Mouse (Mus musculus): ENCODE measurements around the gene Ap2b1. TPM values are rescaled to one million over a fixed set of nuclear protein-coding genes. Genes with fewer than 3 reads are reported as not detected.
"Not testable (repeated sequence)": the region's sequence is repeated elsewhere in the genome, so short reads cannot be mapped to it uniquely, and the experiment has no call there.

Ap2b1 gene
- 51.7 and 80.9 TPM in 2 replicates for total RNA-seq (2017)

GRCm38 (mm10) chr11:83298225-83299195 lies at the start of gene Ap2b1:
Gene Ap2b1, plus strand, starts transcription at chr11:83299024.
- peak; percentile 82 for ATAC-seq (replicated peaks; ENCODE audit: low read depth, poor library complexity, severe bottlenecking)

GRCm38 (mm10) chr11:83257211-83257610 lies 41.6 kb upstream of the Ap2b1 start:
- not testable (repeated sequence) for ATAC-seq (replicated peaks; ENCODE audit: low read depth, poor library complexity, severe bottlenecking)

DNA sequence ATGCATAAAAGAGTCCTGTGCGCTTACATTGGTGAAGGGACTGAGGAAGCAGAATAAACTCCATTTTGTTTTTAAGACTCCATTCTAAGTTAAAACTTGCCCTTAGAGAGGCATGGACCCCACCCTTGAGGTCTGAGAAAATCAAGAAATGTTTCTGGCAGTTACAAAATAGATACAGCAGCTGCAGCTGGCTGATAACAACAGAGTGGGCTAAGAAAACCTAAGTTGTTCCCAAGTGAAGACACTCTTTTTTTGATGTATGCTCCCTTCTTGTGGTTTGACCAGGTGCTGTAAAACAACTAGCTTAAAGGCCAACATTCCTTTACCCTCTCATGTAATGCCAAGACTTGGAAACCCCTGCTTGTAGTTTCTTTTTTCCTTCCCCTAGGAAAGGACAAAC lies 36.2 kb upstream of the Ap2b1 start:
- ATAC-seq (replicated peaks; ENCODE audit: low read depth, poor library complexity, severe bottlenecking) = 0 out of 2 replicates have a peak, but pooled peaks have one; percentile 22

DNA sequence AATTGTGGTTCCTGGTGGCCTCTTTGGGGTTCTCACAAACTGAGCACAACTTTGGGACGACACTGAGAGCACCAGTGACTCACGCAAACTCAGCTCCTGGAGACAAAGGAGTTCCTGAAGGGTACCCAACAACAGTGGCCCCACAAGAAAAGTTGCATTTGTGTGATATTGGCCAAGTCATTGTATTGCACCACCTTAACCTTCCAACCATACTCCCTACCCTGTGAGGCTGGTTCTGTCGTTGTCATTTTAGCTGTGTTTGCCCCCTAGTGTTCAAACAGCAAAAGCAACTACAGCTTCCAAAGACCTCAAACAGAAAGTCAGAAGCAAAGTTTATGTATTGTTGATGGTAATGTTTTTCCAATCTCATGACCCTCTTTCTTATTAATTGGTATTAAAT lies 35.7 kb upstream of the Ap2b1 start:
- ATAC-seq (replicated peaks; ENCODE audit: low read depth, poor library complexity, severe bottlenecking) = peak; percentile 83

GRCm38 (mm10) chr11:83270842-83271150 lies 28.0 kb upstream of the Ap2b1 start:
- ATAC-seq (replicated peaks; ENCODE audit: low read depth, poor library complexity, severe bottlenecking) = peak; percentile 12; the same call in 1 of the 2 replicates

DNA sequence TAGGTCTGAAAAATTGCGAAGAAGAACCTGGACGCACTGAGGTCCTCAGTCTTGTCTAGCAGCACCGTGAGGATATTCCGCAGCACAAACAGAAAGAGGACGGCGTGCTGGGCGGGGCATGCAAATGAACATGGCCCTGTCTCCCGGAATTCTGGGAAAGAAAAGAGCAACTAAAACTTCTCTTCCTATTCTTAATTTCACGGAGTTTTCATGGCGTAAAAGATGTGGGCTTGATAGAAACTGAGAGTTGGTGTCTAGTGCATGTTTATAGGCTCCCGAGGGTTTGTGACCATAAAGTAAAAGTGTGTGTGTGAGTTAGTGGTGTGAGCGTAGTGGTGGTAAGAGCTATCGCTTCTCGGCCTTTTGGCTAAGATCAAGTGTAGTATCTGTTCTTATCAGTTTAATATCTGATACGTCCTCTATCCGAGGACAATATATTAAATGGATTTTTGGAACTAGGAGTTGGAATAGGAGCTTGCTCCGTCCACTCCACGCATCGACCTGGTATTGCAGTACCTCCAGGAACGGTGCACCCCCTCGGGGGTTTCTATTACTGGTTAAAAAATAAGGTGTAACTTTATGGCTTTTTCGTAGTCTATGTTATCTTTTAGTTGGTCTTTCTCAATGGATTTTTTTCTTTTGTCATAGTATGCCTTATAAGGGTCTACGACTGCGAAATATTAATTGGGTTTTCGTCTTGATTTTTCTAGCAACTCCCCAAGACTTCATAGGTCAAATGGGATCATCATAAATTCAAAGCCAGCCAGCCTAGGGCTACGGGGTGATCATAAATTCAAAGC lies 27.5 kb upstream of the Ap2b1 start:
- ATAC-seq (replicated peaks; ENCODE audit: low read depth, poor library complexity, severe bottlenecking) = peak; percentile 73

GRCm38 (mm10) chr11:83271951-83272843 lies 26.6 kb upstream of the Ap2b1 start:
- peak; percentile 45 for ATAC-seq (replicated peaks; ENCODE audit: low read depth, poor library complexity, severe bottlenecking)

DNA sequence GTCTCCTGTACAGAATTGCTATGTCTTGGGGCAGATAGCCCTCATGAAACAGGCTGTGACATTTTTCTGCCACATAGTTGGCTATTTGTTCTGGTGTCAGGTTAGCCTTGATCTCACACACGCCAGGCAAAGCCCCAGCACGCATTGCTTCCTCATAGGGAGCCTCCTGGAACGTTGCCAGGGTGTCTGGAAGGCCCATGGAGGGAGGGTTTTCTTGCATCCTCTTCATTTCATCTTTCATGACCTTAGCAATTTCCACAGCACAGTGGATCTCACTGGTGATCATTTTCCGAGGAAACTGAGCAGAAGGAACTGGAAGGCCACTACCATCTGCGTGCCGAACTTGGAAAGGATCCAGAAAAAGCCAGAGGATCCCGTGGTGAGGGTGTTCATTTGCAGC lies 22.6 kb upstream of the Ap2b1 start:
- ATAC-seq (replicated peaks; ENCODE audit: low read depth, poor library complexity, severe bottlenecking) = no peak

DNA sequence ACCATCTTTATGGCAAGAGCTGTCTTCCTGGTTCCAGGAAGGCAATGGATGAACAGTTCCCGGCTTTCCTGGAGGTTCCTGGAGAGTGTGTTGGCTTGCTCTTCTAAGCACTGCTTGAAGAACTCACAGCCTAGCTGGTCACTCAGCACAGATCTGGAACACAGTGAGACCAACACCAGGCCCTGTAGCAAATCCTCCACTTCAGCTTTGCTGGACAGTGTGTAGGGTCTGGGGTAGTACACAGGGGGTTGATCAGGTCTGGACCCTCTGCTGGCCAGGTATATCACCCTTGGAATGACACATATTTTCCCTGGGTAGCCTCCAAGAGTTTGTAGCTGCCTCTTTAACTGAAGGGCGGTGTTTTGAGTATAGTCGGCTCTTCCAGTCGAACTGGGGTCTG lies 19.8 kb upstream of the Ap2b1 start:
- no peak for ATAC-seq (replicated peaks; ENCODE audit: low read depth, poor library complexity, severe bottlenecking)

DNA sequence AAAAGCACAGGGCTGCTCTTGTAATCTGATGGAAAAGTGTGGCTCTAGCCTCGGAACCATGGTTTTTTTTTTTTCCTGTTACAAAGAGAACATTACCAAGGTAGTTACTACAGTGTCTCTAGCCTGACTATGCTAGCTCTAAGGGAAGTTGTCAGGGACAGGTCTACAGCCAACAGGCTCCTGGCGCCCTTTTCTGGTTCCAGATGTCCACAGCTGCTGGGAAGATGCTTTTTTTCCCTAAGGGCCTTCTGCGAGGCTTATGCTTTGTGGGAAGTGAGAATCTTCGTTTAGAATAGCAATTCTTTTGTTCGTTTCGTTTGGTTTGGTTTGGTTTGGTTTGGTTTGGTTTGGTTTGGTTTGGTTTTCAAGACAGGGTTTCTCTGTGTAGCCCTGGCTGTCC lies 19.1 kb upstream of the Ap2b1 start:
- no peak for ATAC-seq (replicated peaks; ENCODE audit: low read depth, poor library complexity, severe bottlenecking)

DNA sequence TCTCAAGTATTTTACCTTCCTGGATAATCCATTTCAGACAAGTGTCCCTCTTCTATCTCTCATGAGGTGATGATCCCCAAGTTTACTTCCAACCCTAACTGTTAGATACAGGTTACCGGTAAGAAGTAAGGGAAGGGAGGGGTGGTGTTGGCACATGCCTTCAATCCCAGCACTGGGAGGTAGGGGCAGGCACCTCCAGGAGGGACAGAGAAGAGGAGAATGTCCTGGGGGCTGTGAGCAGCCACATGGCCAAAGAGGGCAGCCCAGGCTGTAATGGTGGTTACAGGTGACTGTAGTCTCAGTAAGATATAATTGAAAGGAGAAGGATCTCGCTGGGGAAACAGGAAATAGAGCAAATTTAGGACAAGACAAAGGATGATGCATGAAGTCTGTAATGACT lies 16.7 kb upstream of the Ap2b1 start:
- no peak for ATAC-seq (replicated peaks; ENCODE audit: low read depth, poor library complexity, severe bottlenecking)

DNA sequence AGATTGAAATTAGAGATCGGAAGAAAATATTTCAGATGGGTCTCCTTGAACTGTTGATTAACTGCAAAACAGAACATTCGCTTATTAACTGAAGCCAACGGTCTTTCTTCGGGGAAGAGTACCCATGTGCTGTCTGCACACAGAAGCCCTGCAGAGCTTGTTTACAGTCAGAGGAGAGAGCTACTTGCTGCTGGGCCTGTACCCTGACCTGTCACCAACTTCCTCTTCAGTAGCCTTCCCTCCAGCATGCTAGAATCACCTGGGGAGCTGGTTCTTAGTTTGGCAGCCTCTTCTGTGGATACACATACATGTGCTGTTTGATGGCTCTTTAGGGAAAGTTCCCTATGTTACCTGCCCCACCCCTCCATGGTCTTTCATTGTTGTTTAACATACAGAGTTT lies 13.2 kb upstream of the Ap2b1 start:
- ATAC-seq (replicated peaks; ENCODE audit: low read depth, poor library complexity, severe bottlenecking) = no peak

GRCm38 (mm10) chr11:83286566-83286965 lies 12.3 kb upstream of the Ap2b1 start, which contains the start of gene Slfn14:
Gene Slfn14, minus strand, starts transcription at chr11:83286726.
- ATAC-seq (replicated peaks; ENCODE audit: low read depth, poor library complexity, severe bottlenecking) = peak; percentile 71

GRCm38 (mm10) chr11:83289036-83289435 lies 9.8 kb upstream of the Ap2b1 start:
- no peak for ATAC-seq (replicated peaks; ENCODE audit: low read depth, poor library complexity, severe bottlenecking)

DNA sequence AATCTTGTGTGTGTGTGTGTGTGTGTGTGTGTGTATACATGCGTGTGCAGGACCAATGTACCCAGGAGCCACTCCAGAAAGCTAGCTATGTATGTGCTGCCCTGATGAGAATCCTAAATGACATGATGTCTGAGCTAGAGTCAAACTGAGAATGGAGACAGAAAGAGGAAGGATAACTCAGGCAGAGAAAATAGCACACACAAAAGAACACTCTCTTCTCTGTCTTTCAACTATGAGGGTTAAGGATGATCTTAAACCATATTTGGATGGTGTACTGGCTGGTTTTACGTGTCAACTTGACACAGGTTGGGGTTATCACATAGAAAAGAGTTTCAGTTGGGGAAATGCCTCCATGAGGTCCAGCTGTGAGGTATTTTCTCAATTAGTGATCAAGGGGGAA lies 9.2 kb upstream of the Ap2b1 start:
- no peak for ATAC-seq (replicated peaks; ENCODE audit: low read depth, poor library complexity, severe bottlenecking)

DNA sequence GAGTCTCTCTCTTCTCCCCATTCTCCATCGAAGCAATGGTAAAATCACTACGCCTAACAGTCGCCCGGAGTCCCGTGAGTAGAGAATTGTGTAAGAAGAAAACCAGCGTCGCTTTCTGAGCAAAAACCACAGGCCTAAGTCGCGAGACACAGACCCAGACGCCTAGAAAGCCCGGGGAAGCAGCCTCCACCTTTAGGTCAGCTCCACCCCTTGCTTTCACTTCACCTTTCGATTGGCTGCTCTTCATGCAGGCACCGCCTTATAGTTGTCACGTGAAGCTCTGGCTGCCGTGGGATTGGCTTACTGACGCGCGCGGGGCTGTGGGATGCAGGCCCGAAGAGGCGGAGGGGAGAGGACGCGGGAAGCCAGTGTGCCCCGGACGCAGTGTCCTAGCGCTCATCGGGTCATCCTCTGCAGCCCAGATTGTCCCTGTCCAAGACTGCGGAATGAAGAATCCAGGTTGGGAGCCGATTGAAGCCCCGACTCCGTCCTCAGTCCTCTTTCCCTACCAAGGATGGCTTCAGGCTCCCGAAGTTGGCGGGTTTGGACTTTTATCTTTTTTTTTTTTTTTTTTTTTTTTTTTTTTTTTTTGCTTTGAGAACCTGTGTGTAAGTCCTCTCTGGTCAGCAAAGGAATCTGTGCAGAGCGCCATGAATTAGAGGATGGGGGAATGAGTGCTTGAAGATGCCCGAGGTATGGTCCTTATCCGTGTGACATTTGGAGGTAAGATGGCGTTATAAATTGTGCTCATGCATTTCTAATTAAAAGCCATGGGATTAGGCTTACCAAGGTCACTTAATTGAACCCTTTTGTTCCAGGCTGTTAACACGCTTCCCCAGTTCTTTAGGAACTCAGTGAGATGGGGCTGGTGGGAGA lies 7.2 kb upstream of the Ap2b1 start:
- peak; percentile 99 for ATAC-seq (replicated peaks; ENCODE audit: low read depth, poor library complexity, severe bottlenecking)

DNA sequence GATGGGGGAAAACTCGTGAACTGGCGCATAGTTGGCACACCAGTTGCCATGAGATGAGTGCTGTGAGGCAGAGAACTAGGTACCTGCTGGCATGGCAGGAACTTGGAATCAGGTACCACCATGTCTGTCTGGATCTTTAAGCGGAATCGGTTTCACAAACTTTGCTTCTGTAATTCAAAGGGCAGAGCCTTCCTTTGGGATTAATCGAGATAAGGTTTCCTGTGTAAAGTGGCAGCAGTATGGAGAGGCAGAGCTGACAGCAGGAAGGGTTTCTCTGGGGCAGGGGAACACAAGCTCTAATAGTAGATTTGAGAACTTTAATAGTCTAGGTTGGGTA lies 6.6 kb upstream of the Ap2b1 start:
- no peak for ATAC-seq (replicated peaks; ENCODE audit: low read depth, poor library complexity, severe bottlenecking)

DNA sequence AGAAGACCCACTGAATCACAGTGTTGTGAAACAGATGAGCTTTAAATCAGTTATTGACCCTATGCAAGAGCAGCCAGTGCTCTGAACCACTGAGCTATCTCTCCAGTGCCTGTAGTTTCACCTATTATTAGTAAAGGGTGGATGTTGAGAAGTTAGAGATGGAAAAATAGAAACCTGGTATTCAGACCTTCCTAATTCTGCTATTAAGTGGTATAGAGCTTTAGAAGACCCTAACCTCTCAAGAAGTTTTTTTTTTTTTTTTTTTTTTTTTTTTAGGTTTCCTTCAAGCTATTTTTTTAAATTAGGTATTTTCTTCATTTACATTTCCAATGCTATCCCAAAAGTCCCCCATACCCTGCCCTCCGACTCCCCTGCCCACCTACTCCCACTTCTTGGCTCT lies 5.6 kb upstream of the Ap2b1 start:
- no peak for ATAC-seq (replicated peaks; ENCODE audit: low read depth, poor library complexity, severe bottlenecking)

DNA sequence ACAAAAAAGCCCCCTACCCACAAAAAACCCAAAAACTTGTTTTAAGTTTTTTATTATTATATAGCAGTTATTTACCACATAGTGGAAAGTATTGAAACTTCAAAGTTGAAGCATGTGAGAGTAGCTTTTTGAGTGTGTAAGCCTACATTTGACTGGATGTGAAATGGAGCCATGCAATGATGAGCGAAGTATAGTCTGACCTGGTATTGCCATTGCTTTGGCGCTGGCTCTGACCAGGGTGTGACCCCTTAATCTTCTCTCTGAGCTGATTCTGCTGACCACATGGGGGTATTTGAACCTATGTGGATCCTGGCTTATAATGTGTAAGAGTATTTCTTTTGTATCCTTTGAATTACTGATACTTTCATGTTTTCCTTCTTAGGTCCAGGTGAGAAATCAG lies 4.7 kb upstream of the Ap2b1 start:
- ATAC-seq (replicated peaks; ENCODE audit: low read depth, poor library complexity, severe bottlenecking) = no peak
